Comparison of ENCODE assay signal across 14 mouse cellular contexts in genomic region chr17:10465467-10465866, GRCm38 (mm10).
"Had no signal": no experiment of that assay in that cellular context is flagged by ENCODE, and none has a peak within 500 bp of the region (broad histone marks: within the 10 kb centered on the region; RNA-seq: fewer than 3 reads in every experiment).

No protein-coding gene starts in this region.

- H3K27ac ChIP-seq: kidney, postnatal 0 days; layer of hippocampus, adult 2 months; limb, embryonic 10.5 days; limb, embryonic 13.5 days; liver, embryonic 12.5 days; liver, embryonic 15.5 days; macrophage had no signal

- H3K4me1 ChIP-seq: limb, embryonic 10.5 days; liver, embryonic 12.5 days; liver, embryonic 15.5 days had no signal

- H3K4me2 ChIP-seq: limb, embryonic 13.5 days; liver, embryonic 12.5 days; liver, embryonic 15.5 days had no signal

- DNase-seq: kidney, adult 2 months; kidney, postnatal 25 days; layer of hippocampus, adult 9-11 months; liver; midbrain, embryonic 14.5 days; thymus, postnatal 25 days had no signal

- H3K4me3 ChIP-seq: layer of hippocampus, adult 2 months; limb, embryonic 10.5 days; limb, embryonic 13.5 days; liver, embryonic 12.5 days; liver, embryonic 15.5 days had no signal

- H3K9ac ChIP-seq: limb, embryonic 13.5 days; liver, embryonic 12.5 days; liver, embryonic 15.5 days had no signal

- H3K9me3 ChIP-seq: limb, embryonic 10.5 days; limb, embryonic 13.5 days; liver, embryonic 12.5 days; liver, embryonic 15.5 days had no signal

- H3K27me3 ChIP-seq: limb, embryonic 13.5 days; liver, embryonic 12.5 days; liver, embryonic 15.5 days had no signal

- ATAC-seq: intestine, postnatal 0 days; liver, embryonic 12.5 days had no signal

- H3K36me3 ChIP-seq: limb, embryonic 10.5 days; limb, embryonic 13.5 days; liver, embryonic 12.5 days; liver, embryonic 15.5 days had no signal
